Mouse (Mus musculus): ENCODE measurements around the gene Plcd3. TPM values are rescaled to one million over a fixed set of nuclear protein-coding genes. Genes with fewer than 3 reads are reported as not detected.

The Plcd3 gene
- polyA plus RNA-seq, 1 experiment, result 20.6 TPM

- H3K36me3 ChIP-seq (ENCODE audit: control insufficient read depth, insufficient read depth), result no peaks in the 10 kb centered on the region
- TF ChIP-seq POLR2A (IDR thresholded peaks at IDR 0.05; ENCODE audit: insufficient read length, low read depth), result no peak
- no peak for TF ChIP-seq MAX (IDR thresholded peaks at IDR 0.05; ENCODE audit: low read depth)
- no peak for TF ChIP-seq MYOG (IDR thresholded peaks at IDR 0.05; ENCODE audit: control insufficient read depth in 1 of 3, insufficient read depth in 1 of 3, insufficient read length in 2 of 3, low read depth in 2 of 3)
- TF ChIP-seq TCF3 (IDR thresholded peaks at IDR 0.05; ENCODE audit: insufficient read length, low read depth), result no peak
- no peak for TF ChIP-seq USF1 (IDR thresholded peaks at IDR 0.05; ENCODE audit: low read depth)
- no peak for TF ChIP-seq CEBPB (IDR thresholded peaks at IDR 0.05; ENCODE audit: insufficient read depth, poor library complexity, severe bottlenecking)
- TF ChIP-seq REST (IDR thresholded peaks at IDR 0.05; ENCODE audit: insufficient read depth, insufficient read length), result no peak
- no peak for TF ChIP-seq TCF12 (IDR thresholded peaks at IDR 0.05; ENCODE audit: insufficient read depth, poor library complexity, severe bottlenecking)
- TF ChIP-seq E2F4 (IDR thresholded peaks at IDR 0.05; ENCODE audit: insufficient read depth), result no peak
- no peak for TF ChIP-seq SRF (IDR thresholded peaks at IDR 0.05; ENCODE audit: control insufficient read depth, insufficient read length, low read depth)
- no peak for TF ChIP-seq MYOD1 (IDR thresholded peaks at IDR 0.05; ENCODE audit: control insufficient read depth in 1 of 3, insufficient read length in 2 of 3, low read depth in 2 of 3)
- no peak for TF ChIP-seq POLR2AphosphoS2 (IDR thresholded peaks at IDR 0.05; ENCODE audit: insufficient read length, low read depth)
- no peak overlapping the region for H3K4me2 ChIP-seq (ENCODE audit: low read depth)
- peaks cover 21% of the 10 kb centered on the region for H3K79me2 ChIP-seq (ENCODE audit: control insufficient read depth, insufficient read depth)
- no peak overlapping the region for H3ac ChIP-seq (ENCODE audit: control insufficient read depth, insufficient read length)
- no peaks in the 10 kb centered on the region for H3K27me3 ChIP-seq (ENCODE audit: control insufficient read depth, insufficient read depth, insufficient read length)
- no peak overlapping the region for H3K4me3 ChIP-seq
Observed at GRCm38 (mm10) chr11:103095801-103096200, 5.7 kb downstream of the Plcd3 start.

- no peak overlapping the region for H3ac ChIP-seq (ENCODE audit: control insufficient read depth, insufficient read length)
- no peaks in the 10 kb centered on the region for H3K36me3 ChIP-seq (ENCODE audit: control insufficient read depth, insufficient read depth)
- H3K4me2 ChIP-seq (ENCODE audit: low read depth), result peak overlapping the region; percentile 62
- peaks cover 16% of the 10 kb centered on the region for H3K79me2 ChIP-seq (ENCODE audit: control insufficient read depth, insufficient read depth)
- peak in 1 of 3 experiments; percentile 57 for TF ChIP-seq MYOD1 (IDR thresholded peaks at IDR 0.05; ENCODE audit: control insufficient read depth in 1 of 3, insufficient read length in 2 of 3, low read depth in 2 of 3)
- TF ChIP-seq CEBPB (IDR thresholded peaks at IDR 0.05; ENCODE audit: insufficient read depth, poor library complexity, severe bottlenecking), result no peak
- peak in 1 of 3 experiments; percentile 69 for TF ChIP-seq MYOG (IDR thresholded peaks at IDR 0.05; ENCODE audit: control insufficient read depth in 1 of 3, insufficient read depth in 1 of 3, insufficient read length in 2 of 3, low read depth in 2 of 3)
- TF ChIP-seq POLR2AphosphoS2 (IDR thresholded peaks at IDR 0.05; ENCODE audit: insufficient read length, low read depth), result no peak
- H3K27me3 ChIP-seq (ENCODE audit: control insufficient read depth, insufficient read depth, insufficient read length), result no peaks in the 10 kb centered on the region
- no peak overlapping the region for H3K4me3 ChIP-seq
Observed at GRCm38 (mm10) chr11:103095107-103095670, 6.3 kb downstream of the Plcd3 start.

- Histone ChIP-seq H3K27me3 (ENCODE audit: control insufficient read depth, insufficient read depth, insufficient read length) (no peaks in the 10 kb centered on the region), H3ac (ENCODE audit: control insufficient read depth, insufficient read length) (no peak overlapping the region), H3K4me3 (no peak overlapping the region), H3K36me3 (ENCODE audit: control insufficient read depth, insufficient read depth) (no peaks in the 10 kb centered on the region), H3K79me2 (ENCODE audit: control insufficient read depth, insufficient read depth) (peaks cover 8% of the 10 kb centered on the region), H3K4me2 (ENCODE audit: low read depth) (peak overlapping the region; percentile 93)
- TF ChIP-seq POLR2AphosphoS2 (IDR thresholded peaks at IDR 0.05; ENCODE audit: insufficient read length, low read depth) (peak; percentile 36), MYOD1 (IDR thresholded peaks at IDR 0.05; ENCODE audit: control insufficient read depth in 1 of 3, insufficient read length in 2 of 3, low read depth in 2 of 3) (no peak), REST (IDR thresholded peaks at IDR 0.05; ENCODE audit: insufficient read depth, insufficient read length) (no peak), MYOG (IDR thresholded peaks at IDR 0.05; ENCODE audit: control insufficient read depth in 1 of 3, insufficient read depth in 1 of 3, insufficient read length in 2 of 3, low read depth in 2 of 3) (no peak), POLR2A (IDR thresholded peaks at IDR 0.05; ENCODE audit: insufficient read length, low read depth) (peak; percentile 47), TCF12 (IDR thresholded peaks at IDR 0.05; ENCODE audit: insufficient read depth, poor library complexity, severe bottlenecking) (no peak), MAX (IDR thresholded peaks at IDR 0.05; ENCODE audit: low read depth) (no peak), USF1 (IDR thresholded peaks at IDR 0.05; ENCODE audit: low read depth) (no peak), CEBPB (IDR thresholded peaks at IDR 0.05; ENCODE audit: insufficient read depth, poor library complexity, severe bottlenecking) (no peak), SRF (IDR thresholded peaks at IDR 0.05; ENCODE audit: control insufficient read depth, insufficient read length, low read depth) (no peak)
Observed at GRCm38 (mm10) chr11:103093862-103094833, 7.3 kb downstream of the Plcd3 start.

GRCm38 (mm10) chr11:103093306-103093705 is 8.2 kb downstream of the Plcd3 start:
- no peaks in the 10 kb centered on the region for H3K27me3 ChIP-seq (ENCODE audit: control insufficient read depth, insufficient read depth, insufficient read length)
- TF ChIP-seq MYOD1 (IDR thresholded peaks at IDR 0.05; ENCODE audit: control insufficient read depth in 1 of 3, insufficient read length in 2 of 3, low read depth in 2 of 3), result peak in 1 of 3 experiments; percentile 13
- no peak for TF ChIP-seq TCF3 (IDR thresholded peaks at IDR 0.05; ENCODE audit: insufficient read length, low read depth)
- no peaks in the 10 kb centered on the region for H3K36me3 ChIP-seq (ENCODE audit: control insufficient read depth, insufficient read depth)
- peak overlapping the region; percentile 93 for H3K4me2 ChIP-seq (ENCODE audit: low read depth)
- peaks cover 8% of the 10 kb centered on the region for H3K79me2 ChIP-seq (ENCODE audit: control insufficient read depth, insufficient read depth)
- H3ac ChIP-seq (ENCODE audit: control insufficient read depth, insufficient read length), result no peak overlapping the region
- no peak overlapping the region for H3K4me3 ChIP-seq

- Histone ChIP-seq H3K79me2 (ENCODE audit: control insufficient read depth, insufficient read depth) (peaks cover 14% of the 10 kb centered on the region), H3ac (ENCODE audit: control insufficient read depth, insufficient read length) (no peak overlapping the region), H3K36me3 (ENCODE audit: control insufficient read depth, insufficient read depth) (peaks cover 21% of the 10 kb centered on the region), H3K4me3 (no peak overlapping the region), H3K4me2 (ENCODE audit: low read depth) (no peak overlapping the region), H3K27me3 (ENCODE audit: control insufficient read depth, insufficient read depth, insufficient read length) (no peaks in the 10 kb centered on the region)
- TF ChIP-seq USF1 (IDR thresholded peaks at IDR 0.05; ENCODE audit: low read depth), result no peak
Observed at GRCm38 (mm10) chr11:103081631-103082030, 19.8 kb downstream of the Plcd3 start.

All from myocyte (in vitro differentiated cells).